Mouse (Mus musculus): ENCODE data around the gene Kcnc3.

DNA sequence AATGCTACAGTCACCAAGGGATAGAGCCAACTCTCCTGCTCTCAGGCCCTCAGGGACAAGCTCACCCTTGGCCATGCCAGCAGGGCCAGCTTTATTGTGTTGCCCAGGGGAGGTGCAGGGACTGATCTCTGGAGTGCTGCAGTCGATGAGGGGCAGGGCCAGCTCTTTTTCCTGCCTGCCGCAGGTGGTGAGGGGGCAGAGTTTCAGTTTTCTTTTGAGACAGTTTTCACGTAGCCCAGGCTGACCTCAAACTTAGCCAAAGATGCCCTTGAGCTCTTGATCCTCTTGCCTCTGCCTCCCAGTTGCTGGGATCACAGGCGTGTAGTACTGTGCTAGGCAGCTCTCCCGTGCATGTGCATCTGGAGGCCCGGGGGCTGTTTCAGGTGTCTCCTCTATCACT lies 19.5 kb upstream of the Kcnc3 start:
- no peak for TF ChIP-seq POLR2A (IDR thresholded peaks at IDR 0.05; ENCODE audit: borderline replicate concordance, control insufficient read depth, low read depth, low read length)
- TF ChIP-seq CTCF (IDR thresholded peaks at IDR 0.05; ENCODE audit: control insufficient read depth, insufficient read depth, low read length) = no peak
